Mouse (Mus musculus): Measurements from ENCODE around the gene Hoxa5.

- no peak for TF ChIP-seq TCF3 (IDR thresholded peaks at IDR 0.05; ENCODE audit: insufficient read length, low read depth)
- no peak for TF ChIP-seq TCF12 (IDR thresholded peaks at IDR 0.05; ENCODE audit: insufficient read depth, poor library complexity, severe bottlenecking)
- TF ChIP-seq E2F4 (IDR thresholded peaks at IDR 0.05; ENCODE audit: insufficient read depth): no peak
- no peak for TF ChIP-seq POLR2A (IDR thresholded peaks at IDR 0.05; ENCODE audit: insufficient read length, low read depth)
- no peak for TF ChIP-seq MAX (IDR thresholded peaks at IDR 0.05; ENCODE audit: low read depth)
- no peak for TF ChIP-seq MYOD1 (IDR thresholded peaks at IDR 0.05; ENCODE audit: control insufficient read depth in 1 of 3, insufficient read length in 2 of 3, low read depth in 2 of 3)
- TF ChIP-seq USF1 (IDR thresholded peaks at IDR 0.05; ENCODE audit: low read depth): no peak
- no peak for TF ChIP-seq SRF (IDR thresholded peaks at IDR 0.05; ENCODE audit: control insufficient read depth, insufficient read length, low read depth)
- no peak for TF ChIP-seq POLR2AphosphoS2 (IDR thresholded peaks at IDR 0.05; ENCODE audit: insufficient read length, low read depth)
- TF ChIP-seq CEBPB (IDR thresholded peaks at IDR 0.05; ENCODE audit: insufficient read depth, poor library complexity, severe bottlenecking): no peak
- TF ChIP-seq REST (IDR thresholded peaks at IDR 0.05; ENCODE audit: insufficient read depth, insufficient read length): no peak
Measured at GRCm38 (mm10) chr6:52184668-52185067, 19.7 kb downstream of the Hoxa5 start.
